Mouse (Mus musculus) lung, embryonic 16.5 days (tissue): ENCODE measurements at regions not wholly inside any gene's neighbourhood (a gene's known extent, or its start where the extent isn't known, plus 50 kb on each side); places are given as distances from the start of the nearest gene placed in this dataset.
A peak's percentile ranks its signal among the peaks of the same experiment; 100 is the strongest.

Experiments
- ATAC-seq: fragments of 200-750 bp; cut with Nextera tagmentation; 2 replicates; pipeline ENCODE4 v1.8.0; 2017; ENCODE audit warnings: low read depth, mild to moderate bottlenecking, moderate library complexity
- H3K27ac ChIP-seq: fragments of 300-500 bp; sonication (generic); 2 replicates; pipeline ENCODE4 v1.5.1; 2014; ENCODE audit warnings: mild to moderate bottlenecking, control low read depth, low read length
- H3K27me3 ChIP-seq: fragments of 300-500 bp; sonication (generic); 2 replicates; pipeline ENCODE4 v1.6.1; 2014; ENCODE audit warnings: low read depth, low read length, mixed read lengths; ENCODE audit not compliant: control insufficient read depth, insufficient read depth
- H3K36me3 ChIP-seq: fragments of 300-500 bp; sonication (generic); 2 replicates; pipeline ENCODE4 v1.6.1; 2014; ENCODE audit warnings: low read length; ENCODE audit not compliant: control insufficient read depth, insufficient read depth
- H3K4me1 ChIP-seq: fragments of 300-500 bp; sonication (generic); replicated peaks from 2 replicates; pipeline ENCODE4 v1.6.1; 2014; ENCODE audit warnings: low read length, mixed read lengths; ENCODE audit not compliant: control insufficient read depth, insufficient read depth
- H3K4me2 ChIP-seq: fragments of 300-500 bp; sonication (generic); 2 replicates; pipeline ENCODE4 v1.6.1; 2014; ENCODE audit warnings: low read depth, low read length, control low read depth
- H3K4me3 ChIP-seq: fragments of 300-500 bp; sonication (generic); 2 replicates; pipeline ENCODE4 v1.5.1; 2014; ENCODE audit warnings: mild to moderate bottlenecking, low read length, control low read depth
- H3K9ac ChIP-seq: fragments of 300-500 bp; sonication (generic); 2 replicates; pipeline ENCODE4 v1.6.1; 2014; ENCODE audit warnings: low read length, control low read depth
- H3K9me3 ChIP-seq: fragments of 300-500 bp; sonication (generic); 2 replicates; pipeline ENCODE4 v1.6.1; 2016; ENCODE audit warnings: low read length; ENCODE audit not compliant: control insufficient read depth
- WGBS: fragments of 180-500 bp; shearing (Covaris S2); extraction: QIAGEN DNeasy Blood & Tissue Kit; methylation state at CpG from one replicate; pipeline ENCODE4 v1.1.7; 2014; 5-methylcytosine and 5-hydroxymethylcytosine counted together

DNA sequence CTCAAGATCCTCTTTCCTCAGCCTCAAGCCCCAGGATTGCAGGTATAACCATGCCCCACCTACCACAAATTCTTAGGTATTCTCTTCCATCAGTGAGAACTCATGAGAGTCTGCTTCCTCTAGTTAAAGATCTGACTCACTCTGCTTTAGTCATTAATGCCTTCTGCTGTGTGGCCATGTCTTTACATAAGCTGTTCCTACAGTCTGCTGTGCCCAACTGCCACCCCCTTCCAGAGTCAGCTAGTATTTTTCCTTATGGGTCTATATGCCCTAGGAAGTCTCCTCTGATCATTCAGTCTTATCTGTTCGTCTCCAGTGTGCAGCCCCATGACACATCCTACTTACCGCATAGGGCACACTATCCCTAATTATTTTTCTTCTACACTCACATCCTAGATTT lies 126.2 kb upstream of the Adra1d start:
- no peak overlapping the region for H3K9ac ChIP-seq
- no peak overlapping the region for H3K27ac ChIP-seq
- peaks cover 6% of the 10 kb centered on the region; the same call in 1 of the 2 replicates for H3K4me1 ChIP-seq
- 87% methylated on average over 2 of the region's 2 CpGs for WGBS
- no peak overlapping the region for H3K4me3 ChIP-seq
- H3K9me3 ChIP-seq: no peaks in the 10 kb centered on the region
- H3K27me3 ChIP-seq: no peaks in the 10 kb centered on the region
- no peak overlapping the region for H3K4me2 ChIP-seq
- H3K36me3 ChIP-seq: no peaks in the 10 kb centered on the region
- no peak for ATAC-seq

DNA sequence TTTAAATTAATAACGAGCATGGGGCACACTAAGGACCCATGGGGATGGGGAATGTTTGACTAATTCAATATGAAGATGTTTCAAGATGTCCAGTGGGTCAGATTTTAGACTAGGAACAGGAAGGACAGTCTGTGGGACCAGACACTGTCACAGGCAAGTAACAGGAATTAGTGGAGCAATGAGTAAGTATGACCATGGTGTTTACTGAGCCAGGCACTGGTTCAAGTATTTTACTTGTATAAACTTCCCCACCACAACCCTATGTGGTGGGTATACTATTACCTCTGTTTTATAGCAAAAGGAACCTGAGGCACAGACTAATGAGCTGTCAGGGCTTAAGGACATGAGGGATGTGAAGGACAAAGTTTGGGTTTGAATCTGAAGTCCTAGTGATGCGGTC lies 125.4 kb upstream of the Adra1d start:
- H3K36me3 ChIP-seq: no peaks in the 10 kb centered on the region
- WGBS: 76% methylated on average over 2 of the region's 2 CpGs
- ATAC-seq: no peak
- H3K4me3 ChIP-seq: no peak overlapping the region
- H3K27ac ChIP-seq: no peak overlapping the region
- no peak overlapping the region for H3K9ac ChIP-seq
- H3K9me3 ChIP-seq: no peaks in the 10 kb centered on the region
- H3K4me2 ChIP-seq: no peak overlapping the region
- peaks cover 6% of the 10 kb centered on the region; the same call in 1 of the 2 replicates for H3K4me1 ChIP-seq
- no peaks in the 10 kb centered on the region for H3K27me3 ChIP-seq

DNA sequence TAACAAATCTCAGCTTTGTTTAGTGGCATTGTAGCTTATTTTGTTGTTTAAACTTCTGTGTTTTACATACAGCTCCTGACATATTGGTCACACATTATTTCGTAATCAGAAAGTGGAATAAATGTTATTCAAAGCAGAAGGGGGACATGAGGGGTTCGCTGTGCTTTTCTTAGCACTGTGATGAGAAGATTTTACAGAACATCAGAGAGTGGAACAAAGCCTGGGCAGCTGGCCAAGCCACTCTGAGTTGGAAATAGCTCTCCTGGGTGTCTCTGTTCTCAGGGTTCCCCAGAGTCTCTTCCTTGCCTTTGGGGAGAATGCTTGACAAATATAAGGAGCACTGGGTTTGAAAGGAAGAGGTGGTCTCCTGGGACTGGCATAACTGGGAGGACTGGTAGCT lies 124.7 kb upstream of the Adra1d start:
- no peaks in the 10 kb centered on the region for H3K36me3 ChIP-seq
- no peak overlapping the region for H3K4me3 ChIP-seq
- no peak overlapping the region for H3K9ac ChIP-seq
- no peaks in the 10 kb centered on the region for H3K9me3 ChIP-seq
- peak overlapping the region; percentile 25; the same call in 1 of the 2 replicates for H3K27ac ChIP-seq
- peaks cover 6% of the 10 kb centered on the region; the same call in 1 of the 2 replicates for H3K4me1 ChIP-seq
- 38% methylated on average over 2 of the region's 2 CpGs for WGBS
- H3K4me2 ChIP-seq: no peak overlapping the region
- H3K27me3 ChIP-seq: no peaks in the 10 kb centered on the region
- ATAC-seq: peak; percentile 76; the same call in 1 of the 2 replicates

DNA sequence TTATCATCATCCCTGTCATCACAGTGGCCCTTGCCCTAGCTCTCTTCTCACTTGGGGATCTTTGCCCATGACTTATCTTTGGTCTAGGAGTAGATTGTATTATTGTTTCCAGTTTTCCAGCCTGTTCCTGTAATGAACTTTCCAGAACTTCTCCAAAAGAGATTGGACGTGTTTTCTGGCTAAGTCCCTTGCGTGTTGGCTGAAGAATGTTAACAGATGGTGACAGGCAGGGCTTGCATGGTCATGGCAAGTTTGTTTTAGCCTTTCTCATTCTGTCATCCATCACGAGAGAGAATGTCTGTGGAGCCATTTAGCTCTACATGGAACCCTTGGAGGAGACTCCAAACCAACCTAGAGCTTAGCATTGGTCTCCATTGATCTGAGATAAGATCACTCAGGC lies 123.2 kb upstream of the Adra1d start:
- no peak for ATAC-seq
- no peak overlapping the region for H3K27ac ChIP-seq
- peaks cover 6% of the 10 kb centered on the region; the same call in 1 of the 2 replicates for H3K4me1 ChIP-seq
- H3K27me3 ChIP-seq: no peaks in the 10 kb centered on the region
- no peak overlapping the region for H3K9ac ChIP-seq
- H3K9me3 ChIP-seq: no peaks in the 10 kb centered on the region
- WGBS: 62% methylated on average over 3 of the region's 3 CpGs
- H3K4me2 ChIP-seq: no peak overlapping the region
- no peak overlapping the region for H3K4me3 ChIP-seq
- H3K36me3 ChIP-seq: no peaks in the 10 kb centered on the region

DNA sequence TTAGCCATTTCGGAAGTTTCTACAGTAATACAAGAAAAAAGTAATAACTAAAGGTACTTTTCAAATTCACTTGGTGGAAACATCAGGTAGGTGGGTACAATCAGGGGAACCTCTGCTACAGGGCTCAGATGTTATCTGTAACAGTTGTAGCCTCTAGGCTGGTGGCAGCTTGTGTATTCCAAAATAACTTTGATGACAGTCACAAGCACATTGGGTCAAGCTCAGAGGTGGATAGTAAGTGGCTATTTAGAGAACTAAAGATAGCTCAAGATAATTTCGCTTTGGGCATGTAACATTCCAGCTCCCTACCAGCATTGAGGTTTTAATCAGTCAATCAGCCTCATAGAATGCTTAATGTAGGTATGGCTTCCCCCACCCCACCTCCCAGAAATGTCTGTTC lies 121.7 kb upstream of the Adra1d start:
- WGBS: 82% methylated on average over 2 of the region's 2 CpGs

DNA sequence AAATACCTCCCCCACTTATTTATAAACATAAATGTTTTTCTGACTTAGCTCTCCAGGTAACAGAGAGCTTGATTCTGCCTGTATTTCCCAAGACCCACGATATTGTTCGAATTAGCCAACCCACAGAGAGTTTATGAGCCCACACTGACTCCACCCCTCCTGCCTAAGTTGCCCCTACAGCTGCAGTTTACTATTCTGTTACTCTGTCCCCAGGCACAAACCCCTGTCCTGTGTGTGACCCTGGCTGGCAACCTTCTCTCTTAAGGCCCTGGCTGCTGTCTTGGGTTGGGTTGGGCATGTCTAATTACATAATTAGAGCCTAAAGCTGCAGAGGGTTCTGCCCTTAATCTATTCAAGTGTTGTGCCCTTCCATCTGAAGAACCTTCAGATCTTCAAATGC lies 116.4 kb upstream of the Adra1d start:
- ATAC-seq: no peak
- 80% methylated on average over 2 of the region's 2 CpGs for WGBS
- Histone ChIP-seq H3K36me3 (no peaks in the 10 kb centered on the region), H3K9me3 (no peaks in the 10 kb centered on the region), H3K27ac (no peak overlapping the region), H3K4me2 (no peak overlapping the region), H3K27me3 (no peaks in the 10 kb centered on the region), H3K9ac (no peak overlapping the region), H3K4me1 (no peaks in the 10 kb centered on the region), H3K4me3 (no peak overlapping the region)

More for the DNA sequence above, 121.7 kb upstream of the Adra1d start:
- peaks cover 6% of the 10 kb centered on the region; the same call in 1 of the 2 replicates for H3K4me1 ChIP-seq
- no peak overlapping the region for H3K27ac ChIP-seq
- H3K9ac ChIP-seq: no peak overlapping the region
- no peak overlapping the region for H3K4me3 ChIP-seq
- no peak for ATAC-seq
- no peaks in the 10 kb centered on the region for H3K27me3 ChIP-seq
- no peaks in the 10 kb centered on the region for H3K9me3 ChIP-seq
- no peak overlapping the region for H3K4me2 ChIP-seq
- no peaks in the 10 kb centered on the region for H3K36me3 ChIP-seq

DNA sequence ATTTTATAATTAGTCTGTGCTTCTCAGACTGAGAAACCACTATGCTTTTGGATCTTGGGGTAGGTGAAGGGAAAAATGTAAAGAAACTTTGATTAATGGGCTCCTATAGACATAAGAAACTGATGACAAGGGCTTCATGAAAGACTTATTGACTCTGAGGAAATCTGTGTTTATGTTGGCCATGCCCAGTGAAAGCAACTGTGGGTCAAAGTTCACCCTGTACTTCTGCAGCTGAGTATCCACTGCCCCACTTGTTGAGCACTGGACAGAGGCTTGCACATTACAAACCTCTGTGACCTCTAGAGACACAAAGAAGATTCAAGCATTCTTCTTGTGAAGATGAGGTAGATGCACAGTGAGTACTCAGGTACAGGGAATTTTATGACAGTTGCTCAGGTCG lies 114.7 kb upstream of the Adra1d start:
- 89% methylated on average over 1 of the region's 1 CpGs for WGBS
- H3K27me3 ChIP-seq: no peaks in the 10 kb centered on the region
- ATAC-seq: no peak

DNA sequence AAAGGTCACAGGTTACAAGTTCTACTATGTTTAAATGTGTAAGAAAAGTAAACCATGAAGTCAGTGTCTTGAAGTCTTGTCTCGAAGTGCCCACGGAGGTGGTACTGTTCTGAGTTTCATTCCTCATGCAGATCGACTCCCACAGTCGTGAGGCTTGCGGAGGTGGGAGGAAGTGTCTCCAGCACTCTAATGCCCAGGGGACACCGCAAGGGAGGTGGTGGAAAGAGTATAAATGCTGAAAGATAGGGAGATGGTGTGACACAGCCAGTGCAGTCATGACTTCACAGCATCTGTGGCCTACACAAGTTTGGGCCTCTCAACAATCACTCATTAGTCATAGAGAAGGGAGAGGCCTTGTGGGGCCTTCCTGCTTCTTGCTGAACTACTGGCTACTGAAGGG lies 112.8 kb upstream of the Adra1d start:
- Histone ChIP-seq H3K4me1 (no peaks in the 10 kb centered on the region), H3K27me3 (no peaks in the 10 kb centered on the region), H3K9ac (no peak overlapping the region), H3K4me2 (no peak overlapping the region), H3K27ac (no peak overlapping the region), H3K9me3 (no peaks in the 10 kb centered on the region), H3K36me3 (no peaks in the 10 kb centered on the region), H3K4me3 (no peak overlapping the region)
- no peak for ATAC-seq
- 81% methylated on average over 6 of the region's 6 CpGs for WGBS

More for the DNA sequence above, 114.7 kb upstream of the Adra1d start:
- no peaks in the 10 kb centered on the region for H3K4me1 ChIP-seq
- H3K4me2 ChIP-seq: no peak overlapping the region
- no peak overlapping the region for H3K4me3 ChIP-seq
- no peaks in the 10 kb centered on the region for H3K36me3 ChIP-seq
- no peak overlapping the region for H3K9ac ChIP-seq
- H3K9me3 ChIP-seq: no peaks in the 10 kb centered on the region
- no peak overlapping the region for H3K27ac ChIP-seq

DNA sequence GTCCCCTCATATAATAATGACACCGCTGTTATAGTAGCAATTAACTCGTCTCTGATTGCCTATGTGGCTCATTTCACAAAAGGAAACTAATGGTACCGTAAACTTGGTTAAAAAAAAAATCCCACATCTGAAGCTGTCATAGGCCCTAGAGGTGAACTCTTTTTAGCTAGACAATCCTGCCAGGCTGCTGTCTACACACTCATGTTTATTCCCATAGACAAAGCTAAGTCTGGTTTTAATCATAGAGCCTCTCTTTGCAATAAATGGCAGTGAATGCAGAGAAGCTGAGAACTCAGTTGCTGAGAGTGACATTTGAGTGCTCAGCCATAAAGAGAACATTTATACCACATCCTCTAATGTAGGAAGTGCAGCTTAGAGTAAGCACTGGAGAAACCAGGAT lies 111.3 kb upstream of the Adra1d start:
- no peak for ATAC-seq
- no peak overlapping the region for H3K4me3 ChIP-seq
- 75% methylated on average over 3 of the region's 3 CpGs for WGBS
- H3K9ac ChIP-seq: no peak overlapping the region
- no peaks in the 10 kb centered on the region for H3K9me3 ChIP-seq
- H3K27ac ChIP-seq: no peak overlapping the region
- no peak overlapping the region for H3K4me2 ChIP-seq
- no peaks in the 10 kb centered on the region for H3K36me3 ChIP-seq
- no peaks in the 10 kb centered on the region for H3K27me3 ChIP-seq
- no peaks in the 10 kb centered on the region for H3K4me1 ChIP-seq

DNA sequence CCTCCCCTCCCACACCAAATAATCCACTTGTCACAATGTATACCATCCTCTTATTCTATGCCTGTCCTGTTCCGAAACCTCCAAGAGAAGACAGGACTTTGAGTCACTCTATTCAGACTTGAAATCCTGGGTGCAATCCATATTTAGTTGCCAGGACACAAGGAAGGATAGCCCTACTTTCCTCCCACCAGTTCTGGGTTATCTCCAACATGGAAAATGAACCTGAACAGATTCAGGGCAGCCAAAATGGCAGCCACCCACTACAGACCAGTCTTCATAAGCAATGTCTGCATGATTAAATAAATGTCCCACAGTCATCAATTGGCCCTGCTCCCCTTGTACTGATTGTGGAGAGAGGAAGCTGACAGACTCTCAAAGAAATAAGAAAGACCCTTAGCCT lies 110.6 kb upstream of the Adra1d start:
- no peaks in the 10 kb centered on the region for H3K4me1 ChIP-seq
- no peaks in the 10 kb centered on the region for H3K9me3 ChIP-seq
- H3K9ac ChIP-seq: no peak overlapping the region
- H3K36me3 ChIP-seq: no peaks in the 10 kb centered on the region
- H3K4me2 ChIP-seq: no peak overlapping the region
- H3K27ac ChIP-seq: no peak overlapping the region
- no peaks in the 10 kb centered on the region for H3K27me3 ChIP-seq
- 92% methylated on average over 1 of the region's 1 CpGs for WGBS
- ATAC-seq: no peak
- H3K4me3 ChIP-seq: no peak overlapping the region
